Mouse (Mus musculus) liver, adult 2 months (tissue): ENCODE measurements at regions not wholly inside any gene's neighbourhood (a gene's known extent, or its start where the extent isn't known, plus 50 kb on each side); places are given as distances from the start of the nearest gene placed in this dataset.

ENCODE experiments used
- CTCF ChIP-seq: fragments of 200-500 bp; IDR thresholded peaks from 2 replicates; pipeline ENCODE4 v1.5.1; 2011; ENCODE audit warnings: low read depth, low read length, control low read depth
- POLR2A ChIP-seq: fragments of 200-500 bp; IDR thresholded peaks from 2 replicates; pipeline ENCODE4 v1.6.1; 2011; ENCODE audit warnings: low read length, control low read depth; ENCODE audit not compliant: insufficient read depth; ENCODE audit errors: extremely low read depth

DNA sequence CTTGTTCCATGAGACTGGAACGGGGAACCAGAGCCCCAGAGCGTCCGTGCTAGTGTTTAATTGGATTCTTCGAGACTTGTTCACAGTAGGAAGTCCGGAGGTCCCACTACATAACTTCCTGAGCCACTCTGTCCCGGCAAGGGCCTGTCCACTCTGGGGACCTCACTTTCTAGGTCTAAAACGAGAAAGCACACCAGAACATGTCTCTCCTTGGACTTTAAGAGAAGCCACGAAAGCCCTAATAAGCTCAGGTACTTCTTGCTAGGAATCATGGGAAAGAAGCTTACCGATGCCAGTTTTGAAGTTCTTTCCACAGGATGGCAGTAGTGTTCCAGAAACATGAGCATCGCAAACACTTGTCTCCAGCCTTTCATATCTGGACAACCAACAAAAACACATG, 122.0 kb upstream of the Olfr1324 start:
- no peak for TF ChIP-seq CTCF
- no peak for TF ChIP-seq POLR2A
